Mouse (Mus musculus) CD4-positive, CD25-positive, alpha-beta regulatory T cell, adult 9 weeks (primary cell): ENCODE data around the gene Rasl12. TPM values are rescaled to one million over a fixed set of nuclear protein-coding genes. Genes with fewer than 3 reads are reported as not detected.

ENCODE experiments used
- polyA plus RNA-seq: library from polyadenylated mRNA; unstranded; fragments of 100-300 nt; shearing (Covaris generic); gene quantifications from one replicate; pipeline ENCODE4 v1.2.1, GENCODE M21; 2017

Rasl12 gene
- polyA plus RNA-seq, result not detected

DNA sequence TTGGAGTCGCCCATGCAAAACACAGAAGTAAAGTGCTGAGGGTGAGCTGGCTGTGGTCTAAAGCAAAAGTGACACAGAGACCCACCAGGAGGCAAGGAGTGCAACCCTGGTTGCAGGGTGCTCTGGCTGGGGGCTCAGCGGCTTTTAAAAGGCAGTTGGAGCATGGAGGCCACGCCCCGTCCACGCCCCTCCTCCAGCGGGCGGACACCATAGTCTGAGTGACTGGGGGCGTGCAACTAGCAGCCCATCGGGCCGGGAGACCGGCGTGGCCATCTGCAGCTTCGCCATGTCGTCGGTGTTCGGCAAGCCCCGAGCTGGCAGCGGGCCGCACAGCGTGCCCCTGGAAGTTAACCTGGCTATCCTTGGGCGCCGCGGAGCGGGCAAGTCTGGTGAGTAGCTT, at the start of gene Rasl12:
Gene Rasl12 (plus strand): TSS at position 228 of the 400 bp plus-strand sequence.

DNA sequence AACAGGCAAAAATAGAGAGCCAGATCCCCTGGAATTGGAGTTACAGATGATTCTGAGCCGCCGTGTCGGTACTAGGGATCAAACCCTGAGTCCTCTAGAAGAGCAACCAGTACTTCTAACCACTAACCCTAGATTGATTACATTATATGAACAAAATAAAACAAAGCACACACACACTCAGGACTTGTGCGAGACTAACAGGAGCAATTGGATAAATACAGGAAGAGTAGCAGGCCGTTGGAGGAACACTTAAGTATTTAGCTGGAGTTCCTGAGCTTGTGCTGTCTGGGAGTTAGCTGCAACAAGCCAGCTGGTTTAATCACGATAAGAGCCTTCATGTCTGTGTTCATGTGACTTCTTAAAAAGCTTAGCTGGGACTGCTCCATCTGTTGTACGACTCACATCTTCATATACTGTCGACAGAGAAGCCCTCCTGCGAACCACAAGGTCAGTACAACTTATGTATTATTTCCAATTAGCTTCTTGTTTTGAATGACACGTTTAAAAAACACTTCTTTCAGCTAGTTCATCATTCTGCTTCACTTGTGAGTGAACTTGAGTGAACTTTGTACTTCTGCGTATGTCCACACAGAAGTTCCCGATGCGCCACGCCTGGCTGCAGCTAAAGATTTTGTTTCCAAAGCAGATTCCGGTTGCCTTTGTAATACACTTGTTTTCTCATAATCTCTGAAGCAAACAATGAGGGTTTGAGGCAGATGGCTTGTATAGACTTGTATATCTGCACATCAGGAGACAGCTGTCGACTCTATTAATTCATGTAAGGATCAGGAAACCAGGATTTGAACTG, 37.5 kb upstream of the Rasl12 start, which contains the start of gene Ubap1l:
Gene Ubap1l (plus strand): TSS at position 401 of the 808 bp plus-strand sequence.

DNA sequence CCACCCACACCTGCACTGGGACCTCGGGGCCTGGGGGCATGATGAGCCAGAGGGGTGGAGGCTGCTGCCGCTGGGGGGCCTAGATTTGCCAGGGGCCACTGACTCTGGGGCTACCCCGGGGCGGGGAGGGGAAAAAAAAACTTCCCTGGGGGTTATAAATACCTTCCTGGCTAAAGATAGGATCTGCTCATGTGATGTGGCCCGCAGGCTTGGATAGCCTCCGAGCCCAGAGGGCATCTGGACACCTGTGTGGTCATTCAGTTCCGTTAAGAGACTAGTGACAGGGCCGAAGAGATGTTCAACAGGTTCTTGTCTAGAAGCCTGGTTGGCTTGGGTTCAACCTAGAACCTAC, 6.7 kb upstream of the Rasl12 start, which contains the start of gene Kbtbd13:
Gene Kbtbd13 (minus strand): TSS at position 40 of the 352 bp plus-strand sequence.

DNA sequence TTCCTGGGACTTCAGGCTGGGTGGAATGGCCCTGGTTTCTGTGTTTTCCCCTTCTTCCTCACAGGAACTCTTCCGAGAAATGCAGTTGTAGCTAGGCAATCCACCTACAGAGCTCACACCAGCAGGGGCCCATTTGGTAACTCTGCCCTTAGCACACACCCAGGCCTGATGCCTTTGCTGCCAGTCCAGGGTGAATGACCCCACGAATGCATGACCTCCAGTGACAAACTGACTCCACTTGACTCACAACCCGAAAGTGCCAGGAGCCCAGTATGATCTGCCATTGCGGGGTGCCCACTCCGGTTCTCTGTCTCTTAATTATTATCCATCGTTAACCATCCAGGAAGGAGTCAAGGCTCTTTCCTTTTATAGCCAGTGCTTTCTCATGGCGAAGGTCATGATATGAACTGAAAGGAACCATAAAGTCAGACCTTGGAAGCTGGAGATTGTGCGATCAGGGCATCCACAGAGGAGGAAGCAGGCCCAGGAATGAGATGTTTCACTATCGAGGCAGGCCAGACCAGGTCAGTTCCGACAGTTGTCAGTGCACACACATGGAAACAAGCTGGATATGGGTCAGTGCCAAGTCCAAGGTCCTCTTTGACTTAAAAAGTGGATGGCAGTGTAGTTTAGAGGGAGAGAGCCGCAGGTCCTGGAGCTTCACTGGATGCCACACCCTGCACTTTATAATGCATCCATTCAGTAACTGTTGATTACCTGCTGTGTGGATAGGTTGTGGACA, 24.6 kb downstream of the Rasl12 start, which contains the start of gene Slc51b:
Gene Slc51b (minus strand): TSS at position 196 of the 742 bp plus-strand sequence.

DNA sequence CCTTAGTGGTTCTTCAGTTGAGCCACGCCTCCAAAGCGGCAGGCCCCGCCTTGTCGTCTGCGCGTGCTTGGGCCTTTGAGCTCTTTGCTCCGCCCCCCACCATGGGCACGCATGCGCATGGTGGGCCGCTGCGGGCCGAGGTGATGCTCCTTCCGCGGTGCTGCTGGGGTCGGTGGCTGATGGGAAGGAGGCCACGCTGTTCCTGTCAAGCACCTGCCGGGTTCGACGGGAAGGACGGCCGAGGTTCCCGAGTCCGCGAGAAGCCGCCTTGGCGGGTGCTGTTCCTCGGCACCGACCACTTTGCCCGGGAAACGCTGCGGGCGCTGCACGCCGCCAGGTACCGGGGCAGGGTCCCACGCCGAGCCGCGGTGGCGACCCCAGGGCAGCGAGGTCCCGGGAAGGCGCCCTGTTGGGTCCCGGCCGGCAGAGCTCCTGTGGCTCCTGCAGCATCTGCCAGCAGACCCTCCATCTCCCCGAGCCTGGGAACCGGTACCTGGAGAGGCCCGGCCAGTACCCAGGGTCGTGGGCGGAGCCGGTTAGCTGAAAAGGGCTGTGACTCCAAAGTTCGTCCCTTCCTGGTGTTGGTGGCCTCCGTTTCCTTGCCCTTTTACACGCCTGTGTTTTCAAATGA, 37.5 kb downstream of the Rasl12 start, which contains the start of gene Mtfmt:
Gene Mtfmt (plus strand): TSS at position 112 of the 631 bp plus-strand sequence.

DNA sequence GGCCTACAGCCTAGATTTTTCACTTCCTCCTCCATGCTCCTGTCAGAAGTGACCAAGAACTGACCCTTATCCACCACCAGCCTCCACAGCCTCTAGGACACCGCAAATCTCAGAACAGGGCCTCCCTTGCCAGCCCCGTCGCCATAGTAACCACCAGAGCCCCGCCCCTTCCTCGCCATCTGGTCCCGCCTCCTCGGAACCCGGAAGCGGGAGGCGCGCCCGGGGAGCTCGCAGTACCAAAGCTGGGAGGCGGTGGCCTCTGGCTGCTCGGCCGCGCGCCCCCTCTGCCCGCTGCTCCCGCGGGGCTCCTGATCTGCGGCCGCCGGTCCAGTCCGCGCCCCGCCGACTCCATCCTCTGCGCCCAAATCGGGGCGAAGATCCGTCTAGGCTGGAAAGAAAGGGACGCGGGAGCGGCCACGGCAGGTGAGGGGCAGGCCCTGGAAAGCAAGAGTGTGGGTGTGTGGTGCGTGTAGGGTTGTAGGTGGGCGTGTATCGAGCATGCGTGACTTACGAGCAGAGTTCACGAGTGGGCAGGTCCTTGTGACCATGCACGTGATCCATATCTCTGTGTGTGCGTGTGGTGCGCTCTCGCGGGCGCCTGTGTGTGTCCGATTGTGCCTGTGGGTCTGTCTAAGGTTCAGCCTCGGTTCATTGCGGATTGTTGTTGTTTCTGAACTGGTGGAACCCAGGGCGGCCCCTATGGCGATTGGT, 62.6 kb downstream of the Rasl12 start, which contains the start of gene Spg21:
Gene Spg21 (plus strand): TSS at position 216 of the 711 bp plus-strand sequence.

Other genes starting within 250 kb of the Rasl12 start
- gene Parp16, start 203.2 kb upstream of the Rasl12 start, polyA plus RNA-seq, result 7.0 TPM
- gene Cilp, start 133.3 kb upstream of the Rasl12 start, polyA plus RNA-seq, result not detected
- gene Clpx, start 104.2 kb upstream of the Rasl12 start, polyA plus RNA-seq, result 43.2 TPM
- gene Pdcd7, start 52.4 kb upstream of the Rasl12 start, polyA plus RNA-seq, result 3.6 TPM
- gene Ubap1l, start 37.5 kb upstream of the Rasl12 start, polyA plus RNA-seq, result not detected
- gene Kbtbd13, start 6.9 kb upstream of the Rasl12 start, polyA plus RNA-seq, result not detected
- not detected for gene Slc51b, start 24.4 kb downstream of the Rasl12 start, polyA plus RNA-seq
- gene Mtfmt, start 37.3 kb downstream of the Rasl12 start, polyA plus RNA-seq, result 40.2 TPM
- gene Spg21, start 62.4 kb downstream of the Rasl12 start, polyA plus RNA-seq, result 58.4 TPM
- gene Ankdd1a, start 121.7 kb downstream of the Rasl12 start, polyA plus RNA-seq, result not detected
- 77.6 TPM for gene Plekho2, start 181.5 kb downstream of the Rasl12 start, polyA plus RNA-seq
- gene Pif1, start 188.7 kb downstream of the Rasl12 start, polyA plus RNA-seq, result 0.16 TPM
- 0.78 TPM for gene Rbpms2, start 231.1 kb downstream of the Rasl12 start, polyA plus RNA-seq